Mouse (Mus musculus): Measurements from ENCODE around the gene Lgals3bp.

The Lgals3bp gene

GRCm38 (mm10) chr11:118423266-118423971 lies 21.5 kb upstream of the Lgals3bp start:
- no peak for DNase-seq (ENCODE audit: low spot score)

- no peak for DNase-seq (ENCODE audit: low spot score)
Observed at GRCm38 (mm10) chr11:118420261-118420660, 18.4 kb upstream of the Lgals3bp start.

- peak; percentile 99 for DNase-seq (ENCODE audit: low spot score)
Observed at GRCm38 (mm10) chr11:118418834-118419504, 17.1 kb upstream of the Lgals3bp start, which contains the start of gene Cant1. Cant1 (minus strand) TSS chr11:118419086.

GRCm38 (mm10) chr11:118418442-118418833 lies 16.5 kb upstream of the Lgals3bp start:
- DNase-seq (ENCODE audit: low spot score): peak; percentile 47

- DNase-seq (ENCODE audit: low spot score): no peak
Observed at GRCm38 (mm10) chr11:118417496-118417895, 15.6 kb upstream of the Lgals3bp start.

DNA sequence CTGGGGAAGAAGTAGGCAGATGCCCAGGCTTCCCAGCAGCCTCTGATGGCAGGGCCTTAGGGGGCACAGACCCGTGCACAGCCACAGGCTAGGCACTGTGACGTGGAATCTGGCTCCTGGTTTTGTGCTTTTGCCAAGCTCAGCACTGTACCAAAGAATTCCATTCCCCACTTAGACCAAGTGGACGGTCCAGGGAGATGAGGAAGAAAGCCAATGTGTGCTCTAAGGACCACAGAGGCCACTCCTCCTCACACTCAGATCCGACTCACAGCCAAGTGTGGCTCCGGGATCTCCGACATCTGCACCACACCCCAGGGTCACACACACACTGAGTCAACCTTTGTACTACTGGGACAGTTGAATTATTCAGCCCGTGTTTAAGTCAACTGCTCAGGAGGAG lies 14.2 kb upstream of the Lgals3bp start:
- DNase-seq (ENCODE audit: low spot score): no peak

DNA sequence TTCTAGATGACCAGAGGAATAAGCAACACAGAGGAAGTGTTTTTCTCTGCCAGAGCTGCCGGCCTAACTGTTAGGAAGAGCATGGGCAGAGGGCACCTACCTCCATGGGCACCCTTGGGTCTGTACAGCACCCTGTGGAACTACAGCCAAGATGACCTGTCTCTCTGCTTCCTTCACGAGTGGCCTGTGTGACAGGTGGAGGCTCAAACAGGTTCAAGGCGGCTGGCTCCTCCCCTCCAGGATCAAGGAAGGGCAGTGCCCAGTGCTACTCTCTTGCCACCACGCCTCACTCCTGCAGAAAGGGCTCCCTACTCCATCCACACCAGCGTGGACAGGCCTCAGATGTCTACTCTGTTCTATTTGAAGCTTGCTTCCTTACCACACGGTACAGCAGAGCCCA lies 13.7 kb upstream of the Lgals3bp start:
- DNase-seq (ENCODE audit: low spot score): no peak

DNA sequence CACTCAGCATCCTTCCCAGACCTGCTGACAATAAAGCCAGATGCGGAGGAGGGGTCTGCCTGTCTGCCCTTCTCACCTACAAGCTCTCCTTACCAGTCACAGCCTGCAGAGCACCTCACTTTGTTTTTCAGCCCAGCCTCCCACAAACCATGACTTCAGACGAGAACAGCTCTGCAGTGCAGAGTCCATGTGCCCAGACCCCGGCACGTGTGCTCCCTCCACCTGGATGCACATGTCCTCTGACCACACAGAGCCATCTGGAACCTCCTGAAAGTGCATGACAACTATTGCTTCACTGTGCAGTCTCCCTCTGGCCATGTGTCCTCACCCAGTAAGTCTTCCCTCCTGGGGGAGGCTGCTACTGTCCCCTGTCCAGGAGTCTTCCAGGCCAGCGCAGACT lies 12.4 kb upstream of the Lgals3bp start:
- DNase-seq (ENCODE audit: low spot score): no peak

DNA sequence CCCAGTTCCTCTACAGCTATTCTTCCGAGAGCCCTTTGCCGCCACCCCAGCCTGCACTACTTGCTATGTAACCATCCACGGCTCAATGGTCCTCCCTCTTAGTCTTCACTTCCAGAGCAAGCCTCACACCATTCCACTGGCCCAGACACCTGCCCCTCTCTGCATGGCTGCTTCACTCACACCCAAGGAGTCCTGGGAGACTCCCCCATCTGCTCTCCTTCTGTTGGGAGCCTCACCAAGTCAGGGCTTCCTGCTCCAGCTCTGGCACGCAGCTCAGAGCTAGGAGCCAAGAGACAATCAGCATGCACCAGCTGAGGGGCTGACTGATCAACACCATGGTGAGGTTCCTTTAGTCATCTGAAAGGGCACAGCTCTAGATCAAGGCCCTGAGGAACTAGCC lies 11.2 kb upstream of the Lgals3bp start:
- DNase-seq (ENCODE audit: low spot score): no peak

DNA sequence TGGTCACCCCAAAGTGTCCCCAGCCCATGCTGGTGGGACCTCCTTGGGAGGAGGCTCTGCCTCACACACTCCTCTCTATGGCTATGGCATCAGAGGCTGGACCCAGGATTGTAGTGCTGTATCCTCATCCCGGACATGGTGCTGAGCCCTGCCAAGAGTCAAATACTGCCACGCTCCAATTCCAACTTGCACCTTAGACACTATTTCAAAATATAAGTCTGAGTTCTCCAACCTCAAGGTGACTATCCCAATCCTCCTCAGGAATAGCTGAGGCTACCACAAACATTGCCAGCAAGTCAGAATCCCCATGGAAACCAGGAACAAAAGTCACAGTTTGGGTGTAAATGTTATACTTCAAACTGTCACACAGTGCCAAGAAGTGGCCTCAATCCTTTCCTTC lies 10.7 kb upstream of the Lgals3bp start:
- no peak for DNase-seq (ENCODE audit: low spot score)

- DNase-seq (ENCODE audit: low spot score): no peak
Observed at GRCm38 (mm10) chr11:118411271-118411670, 9.4 kb upstream of the Lgals3bp start.

GRCm38 (mm10) chr11:118410479-118410878 lies 8.6 kb upstream of the Lgals3bp start:
- no peak for DNase-seq (ENCODE audit: low spot score)

GRCm38 (mm10) chr11:118410073-118410444 lies 8.2 kb upstream of the Lgals3bp start:
- DNase-seq (ENCODE audit: low spot score): no peak

GRCm38 (mm10) chr11:118409106-118410072 lies 7.5 kb upstream of the Lgals3bp start:
- no peak for DNase-seq (ENCODE audit: low spot score)

GRCm38 (mm10) chr11:118408051-118408740 lies 6.3 kb upstream of the Lgals3bp start:
- DNase-seq (ENCODE audit: low spot score): no peak

DNA sequence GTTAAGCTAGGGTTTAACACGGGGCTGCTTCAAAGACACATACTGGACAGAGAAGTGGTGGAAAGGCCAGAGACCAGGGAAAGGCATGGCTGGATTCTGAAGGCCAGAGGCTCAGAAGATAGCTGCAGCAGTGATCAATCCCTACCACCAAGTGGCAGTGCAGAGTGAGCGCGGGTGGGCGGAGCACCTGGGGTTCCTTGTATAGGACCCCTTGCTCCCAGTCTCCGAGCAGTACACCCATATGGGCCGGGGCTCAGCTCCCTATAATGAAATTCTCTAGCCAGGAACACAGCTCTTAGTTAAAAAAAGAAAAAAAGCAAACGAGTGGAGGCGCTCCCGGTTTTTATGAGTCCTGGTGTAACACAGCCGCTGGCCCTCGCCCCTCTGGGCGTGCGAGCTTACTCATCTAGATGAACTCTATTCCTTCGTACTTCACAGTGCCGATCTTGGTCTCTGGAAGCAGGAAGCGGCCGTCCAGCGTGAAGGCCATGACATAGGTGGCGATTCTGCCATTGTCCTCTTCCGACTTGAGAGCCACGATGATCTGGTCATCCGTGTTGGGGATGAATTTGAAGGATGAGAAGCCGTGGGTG lies 5.5 kb upstream of the Lgals3bp start:
- no peak for DNase-seq (ENCODE audit: low spot score)

GRCm38 (mm10) chr11:118406521-118406920 lies 4.6 kb upstream of the Lgals3bp start:
- no peak for DNase-seq (ENCODE audit: low spot score)

GRCm38 (mm10) chr11:118405311-118405710 lies 3.4 kb upstream of the Lgals3bp start:
- no peak for DNase-seq (ENCODE audit: low spot score)

- DNase-seq (ENCODE audit: low spot score): no peak
Observed at GRCm38 (mm10) chr11:118403951-118404899, 2.3 kb upstream of the Lgals3bp start.

GRCm38 (mm10) chr11:118403183-118403582 lies 1.3 kb upstream of the Lgals3bp start:
- DNase-seq (ENCODE audit: low spot score): no peak
